Mouse (Mus musculus) MEL (cell line): ENCODE data around the gene Lrfn3. TPM values are rescaled to one million over a fixed set of nuclear protein-coding genes. Genes with fewer than 3 reads are reported as not detected.
A peak's percentile ranks its signal among the peaks of the same experiment; 100 is the strongest.

Experiments
- DNase-seq: peaks from one replicate; pipeline ENCODE4 v3.0.0; 2011; ENCODE audit warnings: low read depth, low spot score
- H3K27ac ChIP-seq: 2 replicates; pipeline ENCODE4 v1.5.1; 2012; ENCODE audit warnings: low read depth, mild to moderate bottlenecking, control low read depth, low read length, moderate library complexity; ENCODE audit not compliant: control insufficient read depth
- H3K27me3 ChIP-seq, 2 experiments: fragments of 150-350 bp in 1 of 2; sonication (generic) in 1 of 2; 2 replicates each; pipeline ENCODE4 v1.6.1; 2012; ENCODE audit warnings: low read length in 2 of 2, mild to moderate bottlenecking in 2 of 2, improper control_type of control experiment in 1 of 2, moderate library complexity in 1 of 2; ENCODE audit not compliant: insufficient read depth in 2 of 2, control insufficient read depth in 1 of 2
- H3K36me3 ChIP-seq, 2 experiments: 2 replicates each; pipeline ENCODE4 v1.6.1; 2012 to 2014; ENCODE audit warnings: low read length in 2 of 2, improper control_type of control experiment in 1 of 2, inconsistent platforms in 1 of 2, mild to moderate bottlenecking in 1 of 2; ENCODE audit not compliant: insufficient read depth in 2 of 2, control insufficient read depth in 1 of 2
- H3K4me1 ChIP-seq, 2 experiments: fragments of 150-350 bp in 1 of 2; sonication (generic) in 1 of 2; 2 replicates each; pipeline ENCODE4 v1.6.1; 2012; ENCODE audit warnings: low read length in 2 of 2, improper control_type of control experiment in 1 of 2, mild to moderate bottlenecking in 1 of 2; ENCODE audit not compliant: insufficient read depth in 2 of 2, control insufficient read depth in 1 of 2
- H3K4me3 ChIP-seq, 2 experiments: fragments of 150-350 bp in 1 of 2; sonication (generic) in 1 of 2; 2 replicates each; pipeline ENCODE4 v1.5.1; 2012; ENCODE audit warnings: low read depth in 2 of 2, low read length in 2 of 2, mild to moderate bottlenecking in 2 of 2, moderate library complexity in 2 of 2, control low read depth in 1 of 2, improper control_type of control experiment in 1 of 2; ENCODE audit not compliant: control insufficient read depth in 1 of 2, insufficient read depth in 1 of 2
- H3K79me2 ChIP-seq: 2 replicates; pipeline ENCODE4 v1.6.1; 2012; ENCODE audit warnings: mild to moderate bottlenecking, low read length, moderate library complexity; ENCODE audit not compliant: control insufficient read depth, poor library complexity, insufficient read depth
- H3K9ac ChIP-seq: 2 replicates; pipeline ENCODE4 v1.6.1; 2012; ENCODE audit warnings: low read depth, mild to moderate bottlenecking, control low read depth, low read length, moderate library complexity; ENCODE audit not compliant: control insufficient read depth, poor library complexity, severe bottlenecking
- H3K9me3 ChIP-seq: fragments of 150-350 bp; sonication (generic); replicated peaks from 2 replicates; pipeline ENCODE4 v1.6.1; 2012; ENCODE audit warnings: mild to moderate bottlenecking, low read length, improper control_type of control experiment, moderate library complexity; ENCODE audit not compliant: insufficient read depth
- CHD2 ChIP-seq: IDR thresholded peaks from 2 replicates; pipeline ENCODE4 v1.6.1; 2011; ENCODE audit warnings: low read length, improper control_type of control experiment
- CTCF ChIP-seq, 3 experiments: IDR thresholded peaks in 2 of 3; conservative IDR thresholded peaks in 1 of 3; 2 replicates each; pipeline ENCODE4 v1.5.1; 2011 to 2012; ENCODE audit warnings: low read length in 3 of 3, low read depth in 2 of 3, mild to moderate bottlenecking in 2 of 3, improper control_type of control experiment in 1 of 3, inconsistent platforms in 1 of 3, mixed read lengths in 1 of 3, moderate library complexity in 1 of 3; ENCODE audit not compliant: control insufficient read depth in 1 of 3, insufficient read depth in 1 of 3, poor library complexity in 1 of 3, severe bottlenecking in 1 of 3
- E2F4 ChIP-seq: IDR thresholded peaks from 2 replicates; pipeline ENCODE4 v1.6.1; 2011; ENCODE audit warnings: low read depth, low read length, improper control_type of control experiment, borderline replicate concordance
- EP300 ChIP-seq, 2 experiments: IDR thresholded peaks; 2 replicates each; pipeline ENCODE4 v1.6.1; 2011; ENCODE audit warnings: improper control_type of control experiment in 2 of 2, low read length in 2 of 2, low read depth in 1 of 2, mild to moderate bottlenecking in 1 of 2
- ETS1 ChIP-seq: IDR thresholded peaks from 2 replicates; pipeline ENCODE4 v1.6.1; 2012; ENCODE audit warnings: low read depth, mild to moderate bottlenecking, inconsistent platforms, low read length, improper control_type of control experiment, moderate library complexity
- MAX ChIP-seq: IDR thresholded peaks from 2 replicates; pipeline ENCODE4 v1.6.1; 2011; ENCODE audit warnings: low read length, improper control_type of control experiment
- MYB ChIP-seq: IDR thresholded peaks from 2 replicates; pipeline ENCODE4 v1.6.1; 2011; ENCODE audit warnings: mild to moderate bottlenecking, low read depth, low read length, improper control_type of control experiment
- NRF1 ChIP-seq: IDR thresholded peaks from 2 replicates; pipeline ENCODE4 v1.6.1; 2014; ENCODE audit warnings: low read depth, mild to moderate bottlenecking, inconsistent platforms, low read length, improper control_type of control experiment, moderate library complexity; ENCODE audit not compliant: poor library complexity, insufficient read depth, severe bottlenecking
- RAD21 ChIP-seq: IDR thresholded peaks from 2 replicates; pipeline ENCODE4 v1.6.1; 2011; ENCODE audit warnings: mild to moderate bottlenecking, low read depth, low read length, improper control_type of control experiment
- RCOR1 ChIP-seq: IDR thresholded peaks from 2 replicates; pipeline ENCODE4 v1.6.1; 2012; ENCODE audit warnings: low read depth, mild to moderate bottlenecking, inconsistent platforms, low read length, improper control_type of control experiment
- SIN3A ChIP-seq: IDR thresholded peaks from 2 replicates; pipeline ENCODE4 v1.6.1; 2012; ENCODE audit warnings: low read length, improper control_type of control experiment, inconsistent platforms
- UBTF ChIP-seq: IDR thresholded peaks from 2 replicates; pipeline ENCODE4 v1.6.1; 2012; ENCODE audit warnings: low read depth, mild to moderate bottlenecking, inconsistent platforms, low read length, improper control_type of control experiment, moderate library complexity, borderline replicate concordance; ENCODE audit not compliant: insufficient read depth
- USF1 ChIP-seq: IDR thresholded peaks from 2 replicates; pipeline ENCODE4 v1.6.1; 2014; ENCODE audit warnings: low read depth, mild to moderate bottlenecking, inconsistent platforms, low read length, improper control_type of control experiment, moderate library complexity
- ZC3H11A ChIP-seq: IDR thresholded peaks from 2 replicates; pipeline ENCODE4 v1.6.1; 2012; ENCODE audit warnings: low read depth, mild to moderate bottlenecking, inconsistent platforms, low read length, improper control_type of control experiment
- ZMIZ1 ChIP-seq: IDR thresholded peaks from 2 replicates; pipeline ENCODE4 v1.6.1; 2012; ENCODE audit warnings: low read depth, mild to moderate bottlenecking, inconsistent platforms, low read length, improper control_type of control experiment, moderate library complexity
- ZNF384 ChIP-seq: IDR thresholded peaks from 2 replicates; pipeline ENCODE4 v1.6.1; 2012; ENCODE audit warnings: low read depth, mild to moderate bottlenecking, inconsistent platforms, low read length, improper control_type of control experiment
- polyA plus RNA-seq, 2 experiments: library from polyadenylated mRNA; stranded (reverse) in 1 of 2; unstranded in 1 of 2; fragments of >175 nt in 1 of 2; fragments of >200 nt in 1 of 2; gene quantifications; 2 replicates each; pipeline versions ENCODE4 v1.2.1 to v1.2.4; 2012; ENCODE audit warnings: low replicate concordance in 2 of 2, low read depth in 1 of 2; ENCODE audit not compliant: insufficient read length in 2 of 2, insufficient read depth in 1 of 2, missing spikeins in 1 of 2
- total RNA-seq: library from RNA; depleted of rRNA; stranded (reverse); fragments of 300-350 nt; gene quantifications from 2 replicates; pipeline ENCODE4 v1.2.3, GENCODE M21; 2012

The Lrfn3 gene
- total and polyA plus RNA-seq, 3 experiments, result not detected

- TF ChIP-seq USF1 (0 out of 2 replicates have a peak, but pooled peaks have one; percentile 19), ETS1 (no peak)
- TF ChIP-seq, all 39 proteins: peak for 1
- Histone ChIP-seq H3K27me3 (no peaks in the 10 kb centered on the region), H3K9ac (no peak overlapping the region), H3K4me1 (peaks cover 0 to 7% of the 10 kb centered on the region in 2 experiments; a peak in 2 of 4 replicates), H3K9me3 (no peaks in the 10 kb centered on the region), H3K27ac (no peak overlapping the region), H3K36me3 (peaks cover 0 to 6% of the 10 kb centered on the region in 2 experiments; a peak in 2 of 4 replicates), H3K79me2 (peaks cover 7% of the 10 kb centered on the region; the same call in 1 of the 2 replicates), H3K4me3 (no peak overlapping the region)
- DNase-seq, result no peak
These were observed 44.4 kb downstream of the Lrfn3 start for GRCm38 (mm10) chr7:30318142-30318541.

GRCm38 (mm10) chr7:30315559-30316529, 46.7 kb downstream of the Lrfn3 start:
- Histone ChIP-seq H3K9me3 (no peaks in the 10 kb centered on the region), H3K4me3 (no peak overlapping the region), H3K27ac (no peak overlapping the region), H3K9ac (no peak overlapping the region), H3K4me1 (peaks cover 0 to 4% of the 10 kb centered on the region in 2 experiments; a peak in 1 of 4 replicates), H3K36me3 (peaks cover 0 to under 1% of the 10 kb centered on the region in 2 experiments; a peak in 2 of 4 replicates), H3K27me3 (no peaks in the 10 kb centered on the region), H3K79me2 (0 out of 2 replicates have a peak, but pooled peaks cover 1% of the 10 kb centered on the region)
- DNase-seq, result no peak
- no peak for TF ChIP-seq CHD2
- TF ChIP-seq RCOR1, result no peak
- TF ChIP-seq CTCF (IDR thresholded peaks at IDR 0.05 in 2 of 3, conservative IDR thresholded peaks at IDR 0.05 in 1 of 3; ENCODE audit: control insufficient read depth in 1 of 3, insufficient read depth in 1 of 3, low read depth in 2 of 3, low read length in 3 of 3, poor library complexity in 1 of 3, severe bottlenecking in 1 of 3), result no peak
- TF ChIP-seq RAD21, result no peak
- TF ChIP-seq MAX, result no peak
- TF ChIP-seq EP300 (IDR thresholded peaks at IDR 0.05; ENCODE audit: low read depth in 1 of 2, low read length in 2 of 2), result no peak
- no peak for TF ChIP-seq E2F4
- no peak for TF ChIP-seq USF1
- TF ChIP-seq MYB, result no peak

GRCm38 (mm10) chr7:30314721-30315155, 47.8 kb downstream of the Lrfn3 start, which contains the start of gene Syne4:
Gene Syne4 (plus strand): TSS chr7:30314807.
- no peak for DNase-seq
- H3K27ac ChIP-seq, result no peak within 1 kb of the TSS

More at GRCm38 (mm10) chr7:30314721-30315155, 47.8 kb downstream of the Lrfn3 start, which contains the start of gene Syne4:
- no peaks in the 10 kb centered on the region for H3K79me2 ChIP-seq
- H3K4me1 ChIP-seq, result no peaks in the 10 kb centered on the region; a peak in 1 of 4 replicates
- no peaks in the 10 kb centered on the region for H3K9me3 ChIP-seq
- no peaks in the 10 kb centered on the region for H3K36me3 ChIP-seq
- no peaks in the 10 kb centered on the region for H3K27me3 ChIP-seq
- H3K9ac ChIP-seq, result no peak within 1 kb of the TSS
- TF ChIP-seq UBTF (no peak), RCOR1 (no peak), ZNF384 (no peak), NRF1 (no peak), EP300 (IDR thresholded peaks at IDR 0.05; ENCODE audit: low read depth in 1 of 2, low read length in 2 of 2) (no peak), ZMIZ1 (no peak), USF1 (no peak), MAX (no peak), ZC3H11A (no peak), SIN3A (no peak)
- TF ChIP-seq, all 39 proteins: peak for 0
- H3K4me3 ChIP-seq, result no peak within 1 kb of the TSS
